Mouse (Mus musculus) MN1 (cell line): ENCODE measurements around the gene Fbxo34.
"Not testable (repeated sequence)": the region's sequence is repeated elsewhere in the genome, so short reads cannot be mapped to it uniquely, and the experiment has no call there.

Experiments
- DNase-seq: peaks from one replicate; pipeline ENCODE4 v3.0.0-alpha.2; 2016; ENCODE audit warnings: low spot score

The Fbxo34 gene

GRCm38 (mm10) chr14:47518619-47519018 lies 68.4 kb downstream of the Fbxo34 start:
- peak; percentile 56 for DNase-seq

GRCm38 (mm10) chr14:47520751-47521449 lies 70.7 kb downstream of the Fbxo34 start:
- DNase-seq = no peak

- no peak for DNase-seq
Observed at GRCm38 (mm10) chr14:47521609-47522008, 71.4 kb downstream of the Fbxo34 start.

- no peak for DNase-seq
Observed at GRCm38 (mm10) chr14:47522301-47522700, 72.1 kb downstream of the Fbxo34 start.

- no peak for DNase-seq
Observed at GRCm38 (mm10) chr14:47525374-47525773, 75.2 kb downstream of the Fbxo34 start.

GRCm38 (mm10) chr14:47525861-47526260 lies 75.6 kb downstream of the Fbxo34 start:
- DNase-seq = no peak

- DNase-seq = no peak
Observed at GRCm38 (mm10) chr14:47527833-47528232, 77.6 kb downstream of the Fbxo34 start.

GRCm38 (mm10) chr14:47528293-47528692 lies 78.1 kb downstream of the Fbxo34 start:
- no peak for DNase-seq

- DNase-seq = peak; percentile 73
Observed at GRCm38 (mm10) chr14:47529019-47529418, 78.8 kb downstream of the Fbxo34 start.

GRCm38 (mm10) chr14:47529592-47529991 lies 79.4 kb downstream of the Fbxo34 start:
- not testable (repeated sequence) for DNase-seq

- DNase-seq = no peak
Observed at GRCm38 (mm10) chr14:47532496-47532895, 82.3 kb downstream of the Fbxo34 start.

GRCm38 (mm10) chr14:47533365-47534175 lies 83.3 kb downstream of the Fbxo34 start:
- DNase-seq = peak; percentile 80

GRCm38 (mm10) chr14:47534176-47534525 lies 83.9 kb downstream of the Fbxo34 start:
- DNase-seq = no peak

- no peak for DNase-seq
Observed at GRCm38 (mm10) chr14:47535096-47535495, 84.9 kb downstream of the Fbxo34 start.

- DNase-seq = no peak
Observed at GRCm38 (mm10) chr14:47541325-47541948, 91.2 kb downstream of the Fbxo34 start.

GRCm38 (mm10) chr14:47542283-47542682 lies 92.1 kb downstream of the Fbxo34 start:
- DNase-seq = no peak

- DNase-seq = no peak
Observed at GRCm38 (mm10) chr14:47544286-47544685, 94.1 kb downstream of the Fbxo34 start.

- no peak for DNase-seq
Observed at GRCm38 (mm10) chr14:47544877-47545276, 94.7 kb downstream of the Fbxo34 start.

- no peak for DNase-seq
Observed at GRCm38 (mm10) chr14:47551668-47552067, 101.4 kb downstream of the Fbxo34 start.

GRCm38 (mm10) chr14:47553380-47553779 lies 103.2 kb downstream of the Fbxo34 start:
- no peak for DNase-seq

GRCm38 (mm10) chr14:47554236-47554635 lies 104.0 kb downstream of the Fbxo34 start:
- DNase-seq = no peak

- no peak for DNase-seq
Observed at GRCm38 (mm10) chr14:47555225-47555624, 105.0 kb downstream of the Fbxo34 start.

- no peak for DNase-seq
Observed at GRCm38 (mm10) chr14:47560714-47561113, 110.5 kb downstream of the Fbxo34 start.
